Mouse (Mus musculus) T-helper 17 cell (primary cell): ENCODE data around the gene Slc38a3.

ENCODE experiments used
- in situ Hi-C, 2 experiments: fragments of 300-600 bp; cut with MboI, MseI; formaldehyde crosslinking; loops; 1 replicate in 1 of 2; 2 replicates in 1 of 2; pipeline ENCODE4 v1.15.1; 2025; ENCODE audit warnings: high pct_unique_total_duplicates in 2 of 2

Gene Slc38a3

DNA sequence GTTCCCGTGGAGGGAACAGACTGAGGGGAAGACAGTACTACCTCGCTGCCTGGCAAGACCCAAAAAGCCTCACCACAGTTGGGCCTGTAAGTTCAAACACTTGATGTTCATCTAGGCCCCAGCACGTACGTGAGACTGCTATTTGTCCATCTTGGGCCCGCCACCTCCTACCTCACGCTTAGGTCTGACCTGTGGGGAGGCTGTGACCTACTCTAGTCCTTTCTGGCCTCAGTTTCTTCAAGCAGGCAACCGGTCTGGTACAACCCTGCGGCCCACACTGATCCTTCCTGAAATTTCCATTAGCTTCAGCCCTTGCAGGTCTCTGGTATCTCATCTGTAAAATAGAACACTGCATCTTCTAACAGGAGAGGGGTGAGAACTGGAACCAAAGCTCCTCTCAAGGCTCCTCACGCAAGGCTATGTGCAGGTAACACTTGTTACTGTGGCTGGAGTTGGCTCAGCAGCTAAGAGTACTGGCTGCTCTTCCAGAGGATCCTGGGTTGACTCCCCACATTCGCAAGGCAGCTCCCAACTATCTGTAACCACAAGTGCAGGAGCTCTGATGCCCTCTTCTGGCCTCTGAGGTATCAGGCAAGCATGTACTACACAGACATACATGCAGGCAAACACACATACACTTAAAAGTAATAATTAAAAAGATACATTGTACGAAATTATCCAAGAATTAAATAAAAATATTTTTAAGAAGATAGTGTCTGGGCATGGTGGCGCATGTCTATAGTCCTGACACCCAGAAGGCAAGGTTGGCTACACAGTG, 43.8 kb downstream of the Slc38a3 start:
- in situ Hi-C loops: loop anchor here (5.0 kb wide), 2 partner anchors 73 to 952 kb away; partner anchors contain the start of genes Rassf1 (in 1 of the 2) and Wdr6 (in 1 of the 2)

DNA sequence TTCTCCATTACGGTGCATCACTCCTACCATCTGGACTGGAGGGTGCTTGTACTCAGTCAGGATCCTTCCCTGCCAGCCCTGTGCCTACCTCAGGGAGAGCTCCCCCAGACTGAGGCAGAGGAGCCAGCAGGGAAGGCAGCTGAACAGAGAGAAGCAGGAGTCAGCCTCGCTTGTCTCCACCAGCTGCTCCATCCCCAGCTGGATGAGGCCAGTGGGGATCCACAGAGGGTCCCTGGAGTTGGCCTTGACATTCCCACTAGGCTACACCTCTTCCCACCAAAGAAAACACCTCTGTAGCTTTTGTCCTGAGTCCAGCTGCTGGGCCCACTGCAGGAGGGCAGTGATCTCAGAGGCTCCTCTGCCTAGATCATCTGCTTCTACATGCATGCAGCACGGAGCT, 44.4 kb downstream of the Slc38a3 start:
- in situ Hi-C loops: loop anchor here (5.0 kb wide), 2 partner anchors 73 to 952 kb away; partner anchors contain the start of genes Rassf1 (in 1 of the 2) and Wdr6 (in 1 of the 2)

DNA sequence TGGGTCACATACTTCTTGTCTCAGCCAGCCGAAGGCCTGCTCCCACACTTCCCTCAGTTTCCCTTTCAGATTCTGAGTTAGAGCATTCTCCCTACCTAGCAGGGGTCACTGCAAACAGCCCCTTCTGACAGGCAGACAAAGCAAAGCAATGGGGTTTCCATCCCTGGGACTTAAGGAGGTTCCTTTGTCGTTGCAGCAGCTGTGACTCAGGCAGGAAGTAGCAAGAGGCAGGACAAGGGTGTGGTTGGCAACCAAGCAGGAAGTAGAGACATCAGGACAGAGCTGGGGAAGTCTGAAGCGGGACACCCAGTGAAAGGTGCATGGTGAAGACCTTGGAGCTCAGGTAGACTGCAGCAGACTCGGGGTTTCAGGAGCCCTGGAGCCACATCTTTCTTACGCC, 44.8 kb downstream of the Slc38a3 start:
- in situ Hi-C loops: no loop called here

DNA sequence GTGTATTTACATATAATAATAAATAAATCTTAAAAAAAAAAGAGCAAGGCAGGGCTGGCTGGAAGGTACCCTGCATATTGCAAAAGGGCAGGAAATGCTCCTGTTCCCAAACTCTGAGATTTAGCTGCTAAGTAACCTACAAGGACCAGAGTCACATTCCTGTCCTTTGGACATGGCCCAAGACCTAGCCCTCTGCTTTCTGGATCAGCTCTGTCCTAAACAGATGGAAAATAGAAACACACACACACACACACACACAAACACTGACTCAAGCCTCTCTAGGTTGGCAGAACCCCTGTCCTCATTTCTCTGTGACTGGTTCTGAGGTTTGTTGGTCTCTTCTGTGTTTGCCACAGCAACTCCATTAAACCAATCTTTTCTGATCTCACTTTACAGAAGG, 48.4 kb downstream of the Slc38a3 start:
- in situ Hi-C loops: no loop called here

DNA sequence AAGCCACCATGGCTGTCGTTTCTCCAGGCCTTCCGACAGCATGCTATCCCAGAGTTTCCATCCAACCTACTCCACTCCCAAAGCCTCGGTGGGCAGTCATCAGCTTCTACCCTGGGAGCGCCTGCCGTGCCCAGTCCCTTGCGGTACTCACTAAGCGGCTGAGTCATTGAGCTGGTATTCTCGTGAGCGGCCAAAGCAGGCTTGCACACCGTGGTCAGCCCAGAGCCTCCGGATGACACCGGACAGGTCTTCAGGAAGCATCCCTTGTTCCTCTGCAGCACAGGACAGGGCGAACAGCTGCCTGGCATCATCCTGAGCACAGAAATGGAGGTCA, 49.8 kb downstream of the Slc38a3 start:
- in situ Hi-C loops: no loop called here

DNA sequence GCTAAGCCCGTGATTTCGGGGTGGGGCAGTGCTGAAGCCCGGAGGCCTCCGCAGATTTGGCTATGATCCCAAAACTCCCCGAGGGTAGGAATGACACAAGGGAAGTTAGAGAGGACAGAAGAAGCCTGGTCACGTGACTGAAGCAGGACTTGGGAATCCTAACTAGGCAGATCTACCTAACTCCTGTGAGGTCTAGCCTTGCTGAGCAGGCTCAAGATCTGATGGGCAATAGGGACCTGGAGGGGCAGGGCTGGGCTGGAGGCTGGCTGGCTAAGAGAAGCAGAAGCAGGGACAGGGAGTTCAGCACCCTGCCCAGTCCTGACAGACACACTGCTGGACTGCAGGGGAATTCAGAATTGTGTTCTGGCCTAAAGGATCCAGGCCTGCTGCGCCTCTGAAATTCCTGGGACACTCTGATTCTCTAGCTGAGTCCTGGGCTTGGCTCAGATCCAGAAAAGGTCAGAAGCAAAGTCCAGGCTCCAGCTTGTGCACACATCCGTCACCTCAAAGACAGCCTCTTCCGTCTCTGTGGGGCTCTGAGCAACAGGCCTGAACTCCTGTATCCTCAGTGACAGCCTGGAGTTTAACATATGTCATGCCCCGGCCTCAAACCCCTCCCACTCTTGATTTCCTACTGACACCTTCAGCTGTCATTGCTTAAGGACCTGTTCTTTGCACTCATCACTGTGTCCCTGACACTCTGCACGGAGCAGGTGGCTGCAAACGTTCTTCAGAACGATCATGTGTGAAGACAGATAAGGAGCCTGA, 50.4 kb downstream of the Slc38a3 start:
- in situ Hi-C loops: no loop called here

DNA sequence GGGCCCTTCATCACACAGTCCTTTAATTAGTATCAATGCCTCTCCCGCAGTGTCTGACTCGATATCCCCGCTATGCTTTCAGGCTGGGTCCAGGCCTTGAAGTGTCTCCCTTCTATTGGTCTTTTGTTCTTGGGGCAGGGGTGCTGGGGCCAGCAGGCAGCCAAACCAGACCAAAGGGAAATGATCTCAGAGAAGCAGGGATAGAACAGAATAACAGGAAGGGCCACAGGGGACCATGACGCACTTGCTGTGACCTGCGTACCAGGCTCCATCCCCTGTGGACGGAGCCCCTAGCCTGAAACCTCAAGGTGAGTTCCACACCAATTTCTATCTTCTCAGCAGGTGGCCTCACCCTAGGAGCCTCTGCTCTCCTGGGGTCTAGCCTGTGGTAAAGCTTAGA, 51.2 kb downstream of the Slc38a3 start:
- in situ Hi-C loops: no loop called here

DNA sequence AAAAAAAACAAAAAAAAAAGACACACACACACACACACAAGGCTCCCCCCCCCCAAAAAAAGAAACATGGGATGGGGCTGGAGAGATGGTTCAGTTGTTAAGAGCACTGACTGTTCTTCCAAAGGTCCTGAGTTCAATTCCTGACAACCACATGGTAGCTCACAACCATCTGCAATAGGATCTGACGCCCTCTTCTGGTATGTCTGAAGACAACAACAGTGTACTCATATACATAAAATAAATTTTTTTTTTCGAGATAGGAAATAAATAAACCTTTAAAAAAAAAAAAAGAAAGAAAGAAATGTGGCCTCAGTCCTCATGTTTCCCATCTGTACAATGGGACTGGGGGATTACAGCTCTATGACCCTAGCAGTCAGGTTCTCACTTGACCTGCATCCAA, 51.9 kb downstream of the Slc38a3 start:
- in situ Hi-C loops: no loop called here

DNA sequence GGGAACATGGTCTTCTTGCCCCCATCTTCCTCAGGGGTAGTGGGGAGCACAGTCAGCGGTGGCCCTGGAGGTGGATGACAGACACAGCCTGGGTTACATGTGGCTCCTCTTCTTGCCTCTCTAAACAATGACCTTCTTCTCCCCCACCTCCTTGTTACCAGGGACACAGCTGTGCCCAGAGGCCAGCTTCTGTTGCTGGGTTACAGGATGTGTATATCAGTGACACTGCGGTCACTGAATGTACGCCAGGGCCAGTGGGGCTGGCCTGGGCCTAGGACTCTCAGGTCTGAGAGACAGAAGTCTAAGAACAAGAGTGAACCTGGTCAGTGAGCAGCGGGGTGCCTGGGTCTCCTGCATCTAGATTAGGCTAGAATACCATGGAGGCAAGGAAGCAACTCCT, 54.3 kb downstream of the Slc38a3 start:
- in situ Hi-C loops: no loop called here

DNA sequence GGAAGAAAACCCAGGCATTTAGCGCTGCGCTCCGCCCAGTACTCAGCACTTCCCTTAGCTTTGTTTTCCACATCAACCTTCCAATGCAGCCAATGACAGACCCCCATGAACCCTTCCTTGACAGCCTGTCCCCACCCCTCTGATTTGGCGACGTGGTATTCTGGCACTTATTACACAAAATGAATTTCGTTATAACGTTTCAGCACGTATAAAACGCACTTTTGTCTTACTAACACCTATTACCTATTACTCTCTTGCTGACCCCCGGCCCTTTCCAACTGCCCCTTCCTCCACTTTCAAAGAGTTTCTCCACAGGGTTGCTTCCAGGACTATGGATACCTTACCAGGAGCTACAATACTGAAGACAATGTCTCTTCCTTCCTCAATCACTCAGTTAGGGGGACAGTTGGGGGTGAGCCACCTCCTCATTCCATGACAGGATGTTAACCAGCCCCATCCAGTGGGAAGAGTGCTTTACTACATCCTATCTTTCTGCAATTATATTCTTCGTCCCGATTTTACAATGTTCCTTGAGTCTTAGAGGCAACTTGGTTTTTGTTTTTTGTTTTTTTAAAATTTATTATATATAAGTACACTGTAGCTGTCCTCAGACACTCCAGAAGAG, 56.3 kb downstream of the Slc38a3 start:
- in situ Hi-C loops: no loop called here

DNA sequence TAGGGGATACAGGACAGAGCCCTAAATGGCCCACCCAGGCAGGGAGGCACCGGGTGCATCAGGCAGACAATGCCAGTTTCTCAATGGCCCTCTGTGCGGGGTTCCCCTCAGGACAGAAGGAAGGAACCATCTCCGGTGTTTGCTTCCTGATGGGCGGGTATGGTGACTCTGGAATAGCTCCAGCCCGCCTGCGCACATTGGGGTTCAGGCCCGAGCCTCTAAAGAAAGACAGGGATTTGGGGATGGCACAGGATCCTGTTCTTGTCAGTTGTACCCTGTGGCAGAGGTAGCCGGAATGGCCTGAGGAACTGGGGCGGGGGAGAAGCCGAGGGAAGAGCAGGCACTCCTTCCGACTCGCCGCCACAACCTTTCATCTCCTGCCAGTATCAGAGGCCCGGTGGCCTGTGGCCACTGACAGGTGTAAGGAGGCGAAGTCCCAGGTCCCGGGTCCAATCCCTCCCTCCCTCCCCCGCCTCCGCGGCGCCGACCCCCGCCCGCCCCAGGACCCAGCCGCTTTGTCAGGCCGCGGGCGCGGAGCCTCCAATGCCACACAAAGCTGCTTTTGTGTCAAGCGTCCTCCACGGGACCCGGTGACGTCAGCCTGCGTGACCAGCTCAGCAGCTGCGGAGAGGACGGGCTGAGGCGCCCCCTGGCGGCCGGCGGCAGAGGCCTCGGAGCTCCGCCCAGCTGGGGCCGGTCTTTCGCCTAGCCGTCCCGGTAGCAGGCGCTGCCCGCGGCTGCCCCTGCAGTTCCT, 57.0 kb downstream of the Slc38a3 start:
- in situ Hi-C loops: no loop called here

DNA sequence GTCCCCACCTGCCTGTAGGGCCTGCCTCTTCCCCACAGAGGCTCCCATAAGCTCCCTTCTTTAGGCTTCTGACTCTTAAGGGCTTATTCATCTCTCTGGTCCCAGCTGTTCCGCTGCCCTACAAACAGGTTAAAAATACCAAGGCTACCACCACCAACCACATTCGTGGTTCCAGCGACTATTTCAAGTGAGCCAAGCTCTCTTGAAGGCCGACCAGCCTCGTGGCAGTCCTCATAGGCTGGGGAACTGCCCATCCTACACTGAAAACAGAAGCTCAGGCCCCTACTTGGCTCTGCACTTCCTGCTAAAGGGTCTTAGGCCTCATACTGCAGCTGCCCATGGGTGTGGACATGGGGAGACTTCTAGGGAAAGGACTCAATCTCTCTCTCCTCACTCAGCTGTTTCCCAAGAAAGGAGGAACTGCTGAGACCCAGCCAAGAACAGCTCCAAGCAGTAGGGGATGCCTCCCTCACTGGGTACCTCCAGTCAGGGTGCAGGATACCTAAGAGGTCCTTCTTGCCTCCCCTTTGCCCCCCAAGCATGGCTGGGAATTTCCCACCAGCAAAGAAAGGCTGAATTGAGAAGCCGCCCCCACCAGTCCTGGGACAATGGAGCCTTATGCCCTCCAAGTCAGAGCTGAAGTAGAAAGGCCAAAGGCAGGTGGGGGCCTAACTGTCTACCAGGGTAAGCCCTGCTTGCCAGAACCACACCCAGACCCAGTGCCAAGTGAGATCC, 57.7 kb downstream of the Slc38a3 start:
- in situ Hi-C loops: no loop called here

DNA sequence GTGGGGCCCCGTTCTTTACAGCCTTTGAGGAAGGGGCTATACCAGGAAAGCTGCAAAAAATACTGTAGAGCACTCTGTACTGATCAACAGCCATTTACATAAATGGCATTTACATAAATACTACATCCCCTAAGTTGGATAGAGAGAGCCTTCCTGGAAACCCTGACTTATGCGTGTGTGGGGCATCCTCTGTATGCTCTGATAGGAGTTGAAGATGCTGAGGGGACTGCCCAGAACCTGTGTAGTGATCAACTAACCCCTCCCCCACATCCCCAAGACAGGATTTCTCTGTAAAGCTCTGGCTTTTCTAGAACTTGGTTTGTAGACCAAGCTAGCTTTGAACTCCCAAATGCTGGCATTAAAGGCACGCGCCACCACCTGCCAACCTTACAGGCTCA, 59.9 kb downstream of the Slc38a3 start:
- in situ Hi-C loops: no loop called here

DNA sequence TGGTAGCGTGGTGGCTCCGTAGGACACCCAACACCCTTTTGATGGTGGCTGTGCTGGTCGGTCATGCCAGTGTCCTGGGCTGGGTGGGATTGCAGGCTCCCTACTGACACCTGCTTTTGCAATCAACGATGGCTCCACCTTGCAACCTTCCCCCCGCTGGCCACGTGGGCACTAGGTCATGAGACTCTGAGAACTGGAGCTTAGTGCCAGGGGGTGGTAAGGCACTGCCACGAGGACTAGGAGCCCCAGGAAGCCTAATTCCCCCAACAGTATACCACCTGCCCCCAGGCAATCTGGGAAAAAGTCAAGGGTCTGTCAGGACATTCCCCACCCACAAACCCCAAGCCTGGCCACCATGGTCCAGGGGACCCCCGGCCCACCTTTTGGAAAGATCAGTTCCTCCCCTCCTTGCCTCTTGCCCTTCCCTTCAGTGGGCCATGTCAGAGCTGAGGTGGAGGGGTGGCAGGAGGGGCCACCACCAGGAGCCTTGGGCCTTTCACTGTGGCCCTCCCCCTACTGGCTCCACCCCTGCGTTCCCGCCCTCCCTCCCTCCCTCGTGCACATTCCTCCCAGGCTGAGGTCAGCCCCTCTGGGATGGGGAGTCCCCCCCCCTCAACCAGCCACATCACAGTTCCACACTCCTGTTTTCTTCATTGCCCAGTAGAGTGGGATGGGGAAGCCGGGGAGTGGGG, 60.4 kb downstream of the Slc38a3 start, which contains the start of gene Sema3b:
Sema3b (minus strand) TSS at position 489 of the 692 bp plus-strand sequence.
- in situ Hi-C loops: no loop called here

DNA sequence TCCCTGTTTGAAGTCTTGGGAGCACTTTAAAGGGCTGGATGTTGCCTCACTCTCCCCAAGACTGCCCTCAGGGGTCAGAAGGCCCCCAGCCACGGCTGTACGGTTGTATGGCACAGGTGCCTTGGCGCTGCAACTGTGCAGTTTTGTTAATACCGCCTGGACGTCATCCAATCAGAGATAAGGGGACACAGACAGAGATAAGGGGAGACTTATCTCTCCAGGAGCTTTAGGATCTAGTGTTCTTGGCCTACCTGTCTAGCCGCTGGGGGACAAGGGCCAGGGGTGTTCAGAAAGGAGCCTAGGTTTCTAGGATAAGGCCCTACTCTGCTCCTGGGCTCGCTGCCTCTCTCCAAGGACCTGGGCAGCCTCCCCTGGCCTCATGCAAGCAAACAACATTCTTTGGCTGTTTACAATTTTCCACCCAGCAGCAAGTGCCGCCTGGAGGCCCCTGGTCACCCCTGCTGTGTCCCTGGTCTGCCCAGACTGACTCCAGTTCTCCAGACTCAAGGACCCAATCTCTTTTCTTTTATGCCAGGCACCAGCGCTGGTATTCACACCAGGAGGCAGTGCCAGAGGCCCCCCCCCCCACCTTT, 61.6 kb downstream of the Slc38a3 start:
- in situ Hi-C loops: no loop called here

DNA sequence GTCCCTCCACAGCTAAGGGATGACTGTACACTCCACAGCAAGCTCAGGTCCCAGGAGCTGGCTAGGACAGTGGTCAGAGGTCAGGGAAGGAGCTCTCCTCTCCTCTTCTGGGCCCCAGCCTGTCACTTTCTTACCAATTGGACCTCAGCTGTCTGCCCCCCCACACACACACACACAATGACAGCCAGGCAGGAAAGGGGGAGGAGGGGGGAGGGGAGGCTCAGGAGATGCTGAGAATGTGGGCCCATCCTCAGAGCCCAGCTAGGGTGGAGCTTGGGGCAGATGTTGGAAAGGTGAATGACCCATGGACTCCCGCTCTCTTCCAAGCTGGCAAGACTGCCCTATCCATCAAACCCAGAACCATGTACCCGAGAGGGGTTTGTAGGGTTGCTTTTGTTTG, 62.3 kb downstream of the Slc38a3 start:
- in situ Hi-C loops: no loop called here

DNA sequence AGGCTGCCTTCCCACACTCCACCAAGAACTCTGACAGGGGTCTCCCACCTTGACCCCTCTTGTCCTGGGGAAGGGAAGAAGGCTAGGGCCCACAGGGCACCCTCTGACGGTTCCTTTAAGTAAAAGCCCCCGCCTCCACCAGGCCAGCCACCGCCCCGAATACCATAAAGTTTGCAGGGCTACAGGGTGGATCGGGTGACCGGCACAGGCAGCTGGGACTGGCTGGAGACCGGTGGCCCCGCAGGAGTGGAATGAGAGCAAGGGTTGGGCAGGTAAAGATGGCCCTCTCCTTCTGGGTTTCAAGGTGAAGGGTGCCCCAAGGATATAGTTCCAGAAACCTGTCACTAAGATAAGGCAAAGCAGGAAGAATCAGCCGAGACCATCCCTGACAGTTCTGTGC, 62.7 kb downstream of the Slc38a3 start:
- in situ Hi-C loops: no loop called here

DNA sequence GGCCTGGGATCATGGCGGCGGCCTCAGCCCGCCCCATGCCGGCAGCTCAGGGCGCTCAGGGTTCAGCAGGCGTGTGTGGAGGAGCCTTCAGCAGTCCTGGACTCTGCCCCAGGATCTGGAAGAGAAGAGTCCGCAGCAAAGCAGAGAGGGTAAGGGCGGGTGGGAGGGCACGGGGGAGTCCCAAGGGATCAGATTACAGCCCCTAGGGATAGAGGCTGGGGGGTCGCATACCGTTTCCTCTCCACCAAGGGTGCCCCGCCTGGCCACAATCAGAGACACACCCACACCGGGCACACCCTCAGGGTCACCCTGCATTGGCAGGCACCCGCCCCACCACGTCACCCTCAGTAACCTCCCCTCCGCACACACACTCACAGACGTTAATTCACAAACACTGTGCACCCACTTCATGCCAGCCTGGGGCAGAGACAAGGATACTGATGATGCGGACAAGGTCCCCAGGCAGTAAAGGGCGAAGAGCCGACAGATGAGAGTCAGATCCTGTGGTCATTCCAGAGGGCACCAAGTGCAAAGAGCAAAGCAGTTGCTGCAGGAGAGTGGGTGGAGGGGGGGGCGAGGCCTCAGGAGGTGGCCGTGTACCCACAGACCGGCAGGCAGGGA, 64.2 kb downstream of the Slc38a3 start:
- in situ Hi-C loops: no loop called here

DNA sequence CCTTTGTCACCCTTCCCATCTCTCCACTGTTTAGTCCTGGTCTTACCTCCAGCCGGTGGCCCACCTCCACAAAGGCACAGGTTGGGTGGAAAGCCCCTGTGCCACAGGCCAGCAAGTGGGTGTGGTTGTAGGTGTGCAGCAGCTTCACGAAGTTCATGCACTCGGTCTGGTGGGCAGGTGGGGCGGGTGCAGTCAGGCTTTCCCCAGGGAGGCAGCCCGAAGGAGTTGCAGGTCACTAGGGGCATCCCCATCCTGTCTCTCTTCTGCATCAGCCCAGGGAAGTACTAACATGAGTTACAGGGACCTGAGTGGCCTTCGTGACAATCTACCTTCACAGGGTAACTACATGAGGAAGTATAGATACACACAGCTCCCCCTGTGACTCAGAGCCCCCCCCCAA, 66.1 kb downstream of the Slc38a3 start:
- in situ Hi-C loops: loop anchor here in 1 of 2 experiments (5.0 kb wide), 2 partner anchors 39 to 74 kb away; partner anchors contain the start of gene Gnat1
